Mouse (Mus musculus): ENCODE data around the gene Gm9573. TPM values are rescaled to one million over a fixed set of nuclear protein-coding genes. Genes with fewer than 3 reads are reported as not detected.

Gene Gm9573
- polyA plus RNA-seq, 1 experiment from 2014 or later = not detected

DNA sequence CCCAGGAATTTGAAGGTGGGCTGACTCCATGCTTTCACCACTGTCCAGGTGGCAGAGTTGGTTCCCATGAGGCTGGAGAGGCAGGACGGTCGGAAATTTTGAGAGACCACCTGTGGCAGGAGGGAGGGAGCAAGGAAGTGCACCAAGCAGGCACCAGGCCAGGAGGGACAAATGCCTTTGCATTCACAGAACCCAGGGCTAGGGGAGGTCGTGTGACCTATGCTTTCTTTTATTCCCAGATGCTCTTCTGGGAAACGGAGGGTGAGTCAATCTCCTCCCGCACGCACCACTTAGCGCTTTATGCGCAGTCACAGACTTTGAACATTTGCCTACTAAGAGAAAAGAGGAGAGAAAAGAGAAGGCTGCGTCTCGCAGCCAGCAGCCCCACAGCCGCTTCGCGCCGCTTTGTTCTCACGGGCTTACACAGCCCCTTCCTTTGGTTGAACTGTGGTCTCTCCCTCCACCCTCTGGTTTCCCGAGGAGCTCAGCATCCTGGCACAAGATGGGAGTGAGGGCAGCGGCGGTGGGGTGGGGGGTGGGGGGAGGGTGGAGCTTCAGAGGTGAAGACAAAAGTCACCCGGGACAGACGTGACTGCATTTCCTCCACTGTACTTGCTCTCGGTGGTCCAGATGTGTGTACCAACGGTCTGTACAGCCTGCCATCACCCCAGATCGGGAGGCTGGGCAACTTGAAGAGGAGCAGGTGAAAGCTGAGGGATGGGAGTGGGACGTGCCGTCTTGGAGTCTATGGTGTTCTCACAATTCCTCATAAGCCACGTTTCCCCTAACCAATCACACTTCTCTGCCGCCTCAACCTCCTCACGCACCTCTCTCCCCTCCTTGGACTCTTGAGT lies 57.1 kb downstream of the Gm9573 start:
- H3K4me3 ChIP-seq (replicated peaks) = no peak overlapping the region
- H3K4me2 ChIP-seq = no peak overlapping the region
- no peaks in the 10 kb centered on the region for H3K4me1 ChIP-seq (replicated peaks)
- ATAC-seq (ENCODE audit: low read depth) = no peak
- no peaks in the 10 kb centered on the region for H3K36me3 ChIP-seq
- H3K9ac ChIP-seq = no peak overlapping the region
- H3K27me3 ChIP-seq = peaks cover 42% of the 10 kb centered on the region
- H3K9me3 ChIP-seq (replicated peaks) = no peaks in the 10 kb centered on the region
- no peak overlapping the region for H3K27ac ChIP-seq
- DNase-seq = no peak
- 3% methylated on average over 28 of the region's 28 CpGs for WGBS (ENCODE audit: insufficient replicate concordance)

Other genes starting within 250 kb of the Gm9573 start
- 1.7 and 2.0 TPM in 2 replicates for gene H2-Q4, start 247.0 kb downstream of the Gm9573 start, polyA plus RNA-seq (2015; fragmentation: Nextera tagmentation; extraction: Ambion mirVana)
- 9.6 and 11.1 TPM in 2 replicates for gene H2-Q6, start 201.8 kb downstream of the Gm9573 start, polyA plus RNA-seq (2015; fragmentation: Nextera tagmentation; extraction: Ambion mirVana)
- 23.9 and 24.6 TPM in 2 replicates for gene H2-Q7, start 187.5 kb downstream of the Gm9573 start, polyA plus RNA-seq (2015; fragmentation: Nextera tagmentation; extraction: Ambion mirVana)
- 147 and 152 TPM in 2 replicates for gene H2-Q10, start 156.5 kb downstream of the Gm9573 start, polyA plus RNA-seq (2015; fragmentation: Nextera tagmentation; extraction: Ambion mirVana)
- gene Pou5f1, start 120.6 kb downstream of the Gm9573 start, polyA plus RNA-seq (2015; fragmentation: Nextera tagmentation; extraction: Ambion mirVana) = not detected in 2 replicates
- gene Tcf19, start 109.8 kb downstream of the Gm9573 start, polyA plus RNA-seq (2015; fragmentation: Nextera tagmentation; extraction: Ambion mirVana) = 44.3 and 50.4 TPM in 2 replicates
- 7.5 and 8.8 TPM in 2 replicates for gene Cchcr1, start 109.5 kb downstream of the Gm9573 start, polyA plus RNA-seq (2015; fragmentation: Nextera tagmentation; extraction: Ambion mirVana)
- 0.12 and 0.27 TPM in 2 replicates for gene Psors1c2, start 93.4 kb downstream of the Gm9573 start, polyA plus RNA-seq (2015; fragmentation: Nextera tagmentation; extraction: Ambion mirVana)
- gene Cdsn, start 74.5 kb downstream of the Gm9573 start, polyA plus RNA-seq (2015; fragmentation: Nextera tagmentation; extraction: Ambion mirVana) = not detected in 2 replicates
- gene 2300002M23Rik, start 59.2 kb downstream of the Gm9573 start, polyA plus RNA-seq (2015; fragmentation: Nextera tagmentation; extraction: Ambion mirVana) = not detected in 2 replicates
- not detected in 2 replicates for gene Sfta2, start 25.1 kb downstream of the Gm9573 start, polyA plus RNA-seq (2015; fragmentation: Nextera tagmentation; extraction: Ambion mirVana)
- 0.03 and 0.06 TPM in 2 replicates for gene Mucl3, start 17.1 kb upstream of the Gm9573 start, polyA plus RNA-seq (2015; fragmentation: Nextera tagmentation; extraction: Ambion mirVana)
- 7.7 TPM in 2 replicates for gene Vars2, start 41.0 kb upstream of the Gm9573 start, polyA plus RNA-seq (2015; fragmentation: Nextera tagmentation; extraction: Ambion mirVana)
- gene Gtf2h4, start 47.1 kb upstream of the Gm9573 start, polyA plus RNA-seq (2015; fragmentation: Nextera tagmentation; extraction: Ambion mirVana) = 31.9 and 33.9 TPM in 2 replicates
- gene Ddr1, start 78.0 kb upstream of the Gm9573 start, polyA plus RNA-seq (2015; fragmentation: Nextera tagmentation; extraction: Ambion mirVana) = 2.9 and 3.7 TPM in 2 replicates
- gene Ier3, start 195.0 kb upstream of the Gm9573 start, polyA plus RNA-seq (2015; fragmentation: Nextera tagmentation; extraction: Ambion mirVana) = 21.6 and 23.2 TPM in 2 replicates
- 38.2 and 38.5 TPM in 2 replicates for gene Flot1, start 196.6 kb upstream of the Gm9573 start, polyA plus RNA-seq (2015; fragmentation: Nextera tagmentation; extraction: Ambion mirVana)
- gene Tubb5, start 211.7 kb upstream of the Gm9573 start, polyA plus RNA-seq (2015; fragmentation: Nextera tagmentation; extraction: Ambion mirVana) = 520 and 547 TPM in 2 replicates
- 8.0 and 8.8 TPM in 2 replicates for gene Mdc1, start 214.9 kb upstream of the Gm9573 start, polyA plus RNA-seq (2015; fragmentation: Nextera tagmentation; extraction: Ambion mirVana)
- gene Nrm, start 234.7 kb upstream of the Gm9573 start, polyA plus RNA-seq (2015; fragmentation: Nextera tagmentation; extraction: Ambion mirVana) = 23.0 and 25.4 TPM in 2 replicates
- gene Ppp1r18, start 239.0 kb upstream of the Gm9573 start, polyA plus RNA-seq (2015; fragmentation: Nextera tagmentation; extraction: Ambion mirVana) = 8.0 and 11.8 TPM in 2 replicates

Measured in liver, embryonic 13.5 days (tissue).